Mouse (Mus musculus) intestine, postnatal 0 days (tissue): ENCODE results near the gene Zfand5. TPM values are rescaled to one million over a fixed set of nuclear protein-coding genes. Genes with fewer than 3 reads are reported as not detected.

Experiments
- ATAC-seq: fragments of 200-750 bp; cut with Nextera tagmentation; 2 replicates; pipeline ENCODE4 v1.8.0; 2017; ENCODE audit warnings: mild to moderate bottlenecking, moderate TSS enrichment, moderate library complexity
- H3K27ac ChIP-seq: fragments of 300-500 bp; sonication (generic); 2 replicates; pipeline ENCODE4 v1.5.1; 2014; ENCODE audit warnings: mild to moderate bottlenecking, low read depth, low read length, moderate library complexity
- H3K27me3 ChIP-seq: fragments of 300-500 bp; sonication (generic); replicated peaks from 2 replicates; pipeline ENCODE4 v1.6.1; 2014; ENCODE audit warnings: low read length, mixed read lengths; ENCODE audit not compliant: control insufficient read depth, insufficient read depth
- H3K36me3 ChIP-seq: fragments of 300-500 bp; sonication (generic); 2 replicates; pipeline ENCODE4 v1.6.1; 2014; ENCODE audit warnings: mild to moderate bottlenecking, moderate library complexity; ENCODE audit not compliant: control insufficient read depth, insufficient read depth
- H3K4me1 ChIP-seq: fragments of 300-500 bp; sonication (generic); replicated peaks from 2 replicates; pipeline ENCODE4 v1.6.1; 2014; ENCODE audit warnings: antibody characterized with exemption, low read length, mixed read lengths; ENCODE audit not compliant: control insufficient read depth, insufficient read depth
- H3K4me2 ChIP-seq: fragments of 300-500 bp; sonication (generic); replicated peaks from 2 replicates; pipeline ENCODE4 v1.6.1; 2014; ENCODE audit warnings: low read depth, mild to moderate bottlenecking, moderate library complexity
- H3K4me3 ChIP-seq: fragments of 300-500 bp; sonication (generic); 2 replicates; pipeline ENCODE4 v1.5.1; 2014; ENCODE audit warnings: low read depth, low read length
- H3K9ac ChIP-seq: fragments of 300-500 bp; sonication (generic); 2 replicates; pipeline ENCODE4 v1.6.1; 2014; ENCODE audit warnings: mild to moderate bottlenecking, low read depth, low read length
- H3K9me3 ChIP-seq: fragments of 300-500 bp; sonication (generic); 2 replicates; pipeline ENCODE4 v1.6.1; 2016; ENCODE audit warnings: mixed run types; ENCODE audit not compliant: control insufficient read depth
- CTCF ChIP-seq: sonication (generic); IDR thresholded peaks from 2 replicates; pipeline ENCODE4 v1.5.1; 2016; ENCODE audit warnings: low read depth, mild to moderate bottlenecking, control low read depth, antibody characterized with exemption, moderate library complexity
- WGBS: fragments of 180-500 bp; shearing (Covaris S2); extraction: QIAGEN DNeasy Blood & Tissue Kit; methylation state at CpG from one replicate; pipeline ENCODE4 v1.1.7; 2014; 5-methylcytosine and 5-hydroxymethylcytosine counted together
- polyA plus RNA-seq: library from polyadenylated mRNA; unstranded; fragments of >200 nt; fragmentation: Nextera tagmentation; extraction: Ambion mirVana; gene quantifications from 2 replicates; pipeline ENCODE4 v1.2.1, GENCODE M21; 2015

The Zfand5 gene
- polyA plus RNA-seq, 1 experiment from 2014 or later: 95.9 TPM

DNA sequence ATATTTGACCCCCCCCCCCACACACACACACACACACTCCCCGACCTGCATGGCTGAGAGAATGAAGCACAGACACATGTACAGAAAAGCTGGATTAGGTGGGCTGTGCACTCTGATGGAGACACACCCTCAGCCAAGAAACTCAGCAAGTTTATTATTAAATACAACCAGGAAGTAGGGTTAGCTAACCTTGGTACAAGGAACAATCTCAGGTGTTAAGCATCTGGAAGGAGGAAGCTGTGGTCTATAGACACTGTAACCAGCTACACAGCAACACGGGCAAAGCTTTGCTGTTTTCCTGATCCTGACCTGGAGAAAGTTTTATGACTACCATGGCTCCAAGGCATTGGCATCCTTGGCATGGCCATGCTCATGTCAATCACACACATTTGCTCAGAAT, 12.6 kb upstream of the Zfand5 start:
- Histone ChIP-seq H3K36me3 (no peaks in the 10 kb centered on the region), H3K4me2 (no peak overlapping the region), H3K27me3 (no peaks in the 10 kb centered on the region), H3K4me1 (no peaks in the 10 kb centered on the region), H3K9me3 (no peaks in the 10 kb centered on the region), H3K27ac (no peak overlapping the region), H3K4me3 (no peak overlapping the region), H3K9ac (no peak overlapping the region)
- ATAC-seq: peak; percentile 66
- no peak for TF ChIP-seq CTCF
- 55% methylated on average over 2 of the region's 2 CpGs for WGBS

DNA sequence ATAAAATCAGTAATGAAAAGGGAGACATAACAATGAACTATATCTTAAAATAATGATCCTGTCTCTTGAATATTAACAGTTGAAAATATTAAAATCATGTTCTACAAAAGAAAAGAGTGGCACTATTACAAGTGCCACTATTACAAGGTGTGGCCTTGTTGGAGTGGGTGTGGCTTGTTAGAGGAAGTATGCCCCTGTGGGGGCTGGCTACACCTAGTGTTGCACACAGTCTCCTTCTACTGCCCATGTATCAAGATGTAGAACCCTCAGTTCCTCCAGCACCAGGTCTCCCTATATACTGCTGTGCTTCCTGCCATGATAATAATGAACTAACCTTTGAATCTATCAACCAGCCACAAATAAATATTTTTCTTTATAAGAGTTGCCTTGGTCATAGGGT, 11.8 kb upstream of the Zfand5 start:
- no peak overlapping the region for H3K27ac ChIP-seq
- H3K27me3 ChIP-seq: no peaks in the 10 kb centered on the region
- no peaks in the 10 kb centered on the region for H3K4me1 ChIP-seq
- H3K4me3 ChIP-seq: no peak overlapping the region
- H3K4me2 ChIP-seq: no peak overlapping the region
- H3K9ac ChIP-seq: no peak overlapping the region
- no peaks in the 10 kb centered on the region for H3K36me3 ChIP-seq
- no peaks in the 10 kb centered on the region for H3K9me3 ChIP-seq
- no peak for TF ChIP-seq CTCF
- peak; percentile 36; the same call in 1 of the 2 replicates for ATAC-seq

DNA sequence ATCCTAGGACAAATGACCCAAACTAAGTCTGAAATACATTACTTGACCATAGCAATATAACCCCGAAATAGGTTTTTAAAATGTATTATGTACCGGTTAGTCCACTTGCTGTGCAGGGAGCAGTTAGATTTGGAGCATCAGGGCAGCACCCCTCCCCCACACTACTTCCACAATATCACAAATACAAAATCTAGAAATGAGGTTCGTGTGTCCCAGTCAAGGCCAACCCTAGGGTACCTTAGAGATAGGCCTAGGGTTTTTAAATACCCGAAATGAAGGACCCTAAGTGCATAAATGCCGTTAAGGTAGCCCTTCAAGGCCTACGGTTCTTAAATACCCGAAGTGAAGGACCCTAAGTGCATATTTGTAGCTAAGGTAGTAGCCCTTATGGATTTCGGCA, 892 bp upstream of the Zfand5 start:
- WGBS: 23% methylated on average over 8 of the region's 8 CpGs
- Histone ChIP-seq H3K4me2 (peak overlapping the region; percentile 73), H3K27me3 (no peaks in the 10 kb centered on the region), H3K9me3 (no peaks in the 10 kb centered on the region), H3K4me3 (peak overlapping the region; percentile 72), H3K4me1 (no peaks in the 10 kb centered on the region), H3K36me3 (no peaks in the 10 kb centered on the region), H3K27ac (peak overlapping the region; percentile 100), H3K9ac (peak overlapping the region; percentile 100)
- TF ChIP-seq CTCF: no peak
- no peak for ATAC-seq

DNA sequence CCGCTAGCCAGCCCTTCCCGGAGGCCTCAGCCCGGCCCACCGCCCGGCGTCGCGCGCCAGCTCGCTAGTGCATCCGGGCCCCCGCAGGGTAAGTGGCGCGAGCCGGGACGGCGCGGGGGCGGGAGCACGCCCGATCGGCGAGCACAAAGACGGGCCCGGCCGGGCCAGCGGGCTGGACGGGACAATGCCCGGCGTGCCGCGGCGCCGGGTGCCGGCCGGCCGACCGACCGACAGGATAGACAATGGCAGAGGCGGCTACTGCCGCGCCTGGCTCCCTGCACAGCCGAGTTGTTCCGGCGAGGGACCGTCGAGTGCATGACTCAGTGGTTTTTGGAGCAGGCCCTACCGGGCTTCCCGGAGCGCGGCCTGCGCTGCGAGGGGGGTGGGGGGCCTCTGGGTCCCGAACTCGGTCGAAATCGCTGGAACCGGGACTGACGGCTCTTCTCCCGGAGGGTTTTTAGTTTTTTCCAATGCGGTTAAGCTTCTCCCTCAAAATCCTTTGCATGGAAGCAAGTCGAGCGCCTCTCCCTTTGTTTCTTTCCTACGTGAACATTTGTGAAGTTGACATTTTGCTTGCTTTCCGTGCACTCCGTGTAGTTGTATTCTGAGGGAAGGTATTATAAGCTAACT, 692 bp downstream of the Zfand5 start:
- Histone ChIP-seq H3K9me3 (no peaks in the 10 kb centered on the region), H3K4me2 (peak overlapping the region; percentile 64), H3K27me3 (no peaks in the 10 kb centered on the region), H3K9ac (peak overlapping the region; percentile 100), H3K4me1 (no peaks in the 10 kb centered on the region), H3K27ac (peak overlapping the region; percentile 100), H3K4me3 (peak overlapping the region; percentile 72), H3K36me3 (peaks cover 14% of the 10 kb centered on the region)
- no peak for TF ChIP-seq CTCF
- WGBS: under 1% methylated on average over 65 of the region's 66 CpGs
- peak; percentile 62 for ATAC-seq

DNA sequence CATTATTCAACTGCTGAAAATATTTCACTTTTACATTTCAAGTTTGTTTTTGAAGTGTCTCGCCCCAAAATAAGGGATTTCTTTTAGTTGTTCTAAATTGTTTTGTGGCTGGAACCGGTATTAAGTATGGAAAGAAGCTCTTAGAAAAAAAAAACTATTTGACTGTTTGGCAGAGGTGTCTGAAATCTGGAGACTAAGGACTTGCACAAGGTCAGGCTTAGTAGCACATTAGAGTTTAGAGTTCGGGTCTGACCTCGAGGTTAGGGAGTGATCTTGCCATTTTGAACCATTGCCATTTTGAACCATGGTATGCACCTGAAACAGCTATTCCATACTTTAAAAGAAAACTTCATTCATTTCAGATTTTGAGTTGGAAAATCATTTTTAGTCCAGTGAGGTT, 1.4 kb downstream of the Zfand5 start:
- no peak for ATAC-seq
- H3K9me3 ChIP-seq: no peaks in the 10 kb centered on the region
- H3K9ac ChIP-seq: peak overlapping the region; percentile 31; the same call in 1 of the 2 replicates
- peak overlapping the region; percentile 64 for H3K4me2 ChIP-seq
- no peak for TF ChIP-seq CTCF
- H3K36me3 ChIP-seq: peaks cover 19% of the 10 kb centered on the region
- 1% methylated on average over 4 of the region's 4 CpGs for WGBS
- H3K27me3 ChIP-seq: no peaks in the 10 kb centered on the region
- H3K4me1 ChIP-seq: no peaks in the 10 kb centered on the region
- peak overlapping the region; percentile 72 for H3K4me3 ChIP-seq
- H3K27ac ChIP-seq: no peak overlapping the region; the same call in 1 of the 2 replicates

DNA sequence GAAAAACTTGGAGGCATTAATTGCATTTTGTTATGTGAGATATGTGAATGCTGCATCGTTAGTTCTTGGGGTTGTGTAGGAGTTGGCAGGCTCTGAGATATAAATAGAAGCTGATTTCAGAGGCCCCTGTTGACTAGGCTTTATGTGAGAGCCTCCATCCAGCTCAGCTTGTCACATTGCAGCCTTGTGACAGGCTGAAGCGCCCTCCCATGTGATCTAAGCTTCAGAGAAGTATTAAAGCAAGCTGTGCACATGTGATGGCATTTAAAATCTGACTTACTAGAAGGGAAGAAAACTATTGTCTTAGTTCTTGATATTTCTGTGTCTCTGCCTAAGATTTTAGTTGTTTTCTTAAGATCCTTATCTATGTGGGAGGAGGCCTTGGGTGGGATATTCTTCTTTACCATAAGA, 2.1 kb downstream of the Zfand5 start:
- WGBS: 0% methylated on average over 2 of the region's 2 CpGs
- peak; percentile 15; the same call in 1 of the 2 replicates for ATAC-seq

More for the DNA sequence above, 2.1 kb downstream of the Zfand5 start:
- Histone ChIP-seq H3K9me3 (no peaks in the 10 kb centered on the region), H3K27me3 (no peaks in the 10 kb centered on the region), H3K9ac (peak overlapping the region; percentile 31; the same call in 1 of the 2 replicates), H3K4me3 (peak overlapping the region; percentile 72), H3K4me2 (peak overlapping the region; percentile 64), H3K27ac (peak overlapping the region; percentile 55), H3K36me3 (peaks cover 22% of the 10 kb centered on the region), H3K4me1 (no peaks in the 10 kb centered on the region)
- no peak for TF ChIP-seq CTCF
